Mouse (Mus musculus) mesoderm, embryonic 11.5 days (tissue): ENCODE measurements around the gene Capn11.

Experiments used
- DNase-seq: peaks from one replicate; pipeline ENCODE4 v3.0.0-alpha.2; 2012; ENCODE audit warnings: low read depth, low spot score

Gene Capn11

GRCm38 (mm10) chr17:45659225-45659624 is at the start of gene Capn11:
Capn11 (minus strand) TSS chr17:45659325.
- no peak for DNase-seq

GRCm38 (mm10) chr17:45708179-45708578 is 49.1 kb upstream of the Capn11 start:
- no peak for DNase-seq

GRCm38 (mm10) chr17:45707376-45707775 is 48.3 kb upstream of the Capn11 start:
- DNase-seq = peak; percentile 23

- DNase-seq = no peak
Measured at GRCm38 (mm10) chr17:45706796-45707195, 47.7 kb upstream of the Capn11 start.

GRCm38 (mm10) chr17:45703187-45703586 is 44.1 kb upstream of the Capn11 start:
- DNase-seq = no peak

- DNase-seq = no peak
Measured at GRCm38 (mm10) chr17:45702254-45702653, 43.1 kb upstream of the Capn11 start.

GRCm38 (mm10) chr17:45701236-45701591 is 42.1 kb upstream of the Capn11 start:
- no peak for DNase-seq

- DNase-seq = no peak
Measured at GRCm38 (mm10) chr17:45700496-45701235, 41.5 kb upstream of the Capn11 start.

GRCm38 (mm10) chr17:45699039-45699740 is 40.1 kb upstream of the Capn11 start:
- no peak for DNase-seq

GRCm38 (mm10) chr17:45698368-45698767 is 39.2 kb upstream of the Capn11 start:
- no peak for DNase-seq

GRCm38 (mm10) chr17:45696981-45697380 is 37.9 kb upstream of the Capn11 start:
- no peak for DNase-seq

- DNase-seq = no peak
Measured at GRCm38 (mm10) chr17:45695227-45696120, 36.3 kb upstream of the Capn11 start.

GRCm38 (mm10) chr17:45693812-45694565 is 34.9 kb upstream of the Capn11 start:
- DNase-seq = no peak

GRCm38 (mm10) chr17:45692159-45692558 is 33.0 kb upstream of the Capn11 start:
- DNase-seq = no peak

- no peak for DNase-seq
Measured at GRCm38 (mm10) chr17:45690044-45690443, 30.9 kb upstream of the Capn11 start.

GRCm38 (mm10) chr17:45689120-45689519 is 30.0 kb upstream of the Capn11 start:
- DNase-seq = no peak

- peak; percentile 30 for DNase-seq
Measured at GRCm38 (mm10) chr17:45686716-45687115, 27.6 kb upstream of the Capn11 start, which contains the start of gene Tmem63b. Tmem63b (minus strand) TSS chr17:45686905.

- peak; percentile 96 for DNase-seq
Measured at GRCm38 (mm10) chr17:45686093-45686619, 27.0 kb upstream of the Capn11 start, which contains the start of gene Mrpl14. Mrpl14 (plus strand) TSS chr17:45686322.

GRCm38 (mm10) chr17:45685171-45686092 is 26.3 kb upstream of the Capn11 start:
- peak; percentile 46 for DNase-seq

GRCm38 (mm10) chr17:45684667-45685131 is 25.6 kb upstream of the Capn11 start:
- no peak for DNase-seq
